Mouse (Mus musculus) fibroblast of lung, adult 2 months (primary cell): ENCODE data around the gene Apol7b.

Experiments used
- DNase-seq: peaks from one replicate; pipeline ENCODE4 v3.0.0-alpha.2; 2011; ENCODE audit warnings: low read depth

Apol7b gene

DNA sequence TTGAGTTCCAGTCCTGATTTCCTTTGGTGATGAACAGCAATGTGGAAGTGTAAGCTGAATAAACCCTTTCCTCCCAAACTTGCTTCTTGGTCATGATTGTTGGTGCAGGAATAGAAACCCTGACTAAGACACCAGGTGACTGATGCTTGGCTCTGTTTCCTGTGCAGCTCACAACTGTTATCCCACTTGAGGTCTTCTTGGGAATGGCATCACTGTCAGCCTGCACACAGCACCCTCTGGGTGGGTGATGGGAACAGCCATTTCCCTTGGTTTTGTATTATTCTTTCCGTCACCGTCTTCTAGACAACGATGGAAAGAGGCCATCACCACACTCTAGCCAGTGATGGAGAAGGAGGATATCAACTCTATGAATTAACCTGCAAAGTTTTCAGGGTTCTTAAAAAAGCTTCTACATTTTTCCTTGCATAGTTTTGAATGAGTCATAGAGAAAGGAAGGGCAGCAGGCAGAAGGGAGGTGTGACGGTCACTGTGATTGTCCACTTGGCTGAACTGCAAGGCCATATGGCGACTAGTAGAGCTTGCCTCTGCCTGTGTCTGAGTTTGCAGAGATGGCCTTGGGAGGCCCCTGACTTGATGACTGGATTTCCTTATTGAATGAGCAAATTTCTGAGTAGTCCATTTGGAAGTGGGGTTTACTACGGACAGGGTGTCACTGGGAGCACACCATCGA, 62.8 kb downstream of the Apol7b start:
- DNase-seq = no peak

DNA sequence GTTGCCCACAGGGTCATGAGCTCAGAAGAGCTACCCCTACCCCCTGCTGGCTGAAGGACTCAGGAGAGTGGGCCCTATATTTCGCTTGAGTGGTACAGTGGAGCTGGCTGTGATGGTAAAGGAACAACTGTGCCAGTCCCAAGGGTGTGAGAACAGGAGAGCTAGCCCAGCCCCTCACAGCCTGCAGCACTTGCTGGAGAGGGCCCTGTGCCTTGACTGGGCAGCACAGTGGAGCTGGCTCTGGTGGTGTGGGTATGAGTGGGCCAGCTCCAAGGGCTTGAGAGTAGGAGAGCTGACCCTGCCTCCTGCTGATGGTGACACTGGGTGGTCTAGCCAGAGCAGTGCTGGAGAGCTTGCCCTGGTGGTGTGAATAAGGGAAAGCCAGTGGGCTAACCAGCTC, 64.4 kb downstream of the Apol7b start:
- DNase-seq = no peak

DNA sequence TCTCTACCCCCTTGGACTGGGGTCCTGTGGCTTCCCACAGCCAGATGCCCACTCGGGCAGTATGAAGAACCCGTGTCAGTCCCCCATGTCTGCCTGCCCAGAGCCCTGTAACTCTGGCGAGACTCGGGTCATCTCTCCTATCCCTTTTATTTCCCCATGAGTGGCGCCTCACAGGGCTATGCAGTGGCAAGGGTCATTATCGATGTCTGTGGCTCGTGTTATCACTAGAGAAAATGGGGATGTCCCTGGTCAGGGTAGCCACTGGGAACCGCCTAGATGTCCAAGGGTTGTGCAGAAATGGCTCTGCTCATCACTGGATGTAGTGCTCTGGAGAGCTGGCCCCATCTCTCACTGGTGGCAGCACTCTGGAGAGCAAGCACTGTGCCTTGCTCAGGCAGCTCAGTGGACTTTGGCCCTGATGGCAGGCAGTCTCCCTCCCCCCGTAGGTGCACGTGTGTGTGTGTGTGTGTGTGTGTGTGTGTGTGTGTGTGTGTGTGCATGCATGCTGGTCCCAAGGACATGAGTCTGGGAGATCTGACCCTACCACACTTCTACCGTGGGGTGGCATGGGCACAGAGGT, 64.9 kb downstream of the Apol7b start:
- DNase-seq = no peak

DNA sequence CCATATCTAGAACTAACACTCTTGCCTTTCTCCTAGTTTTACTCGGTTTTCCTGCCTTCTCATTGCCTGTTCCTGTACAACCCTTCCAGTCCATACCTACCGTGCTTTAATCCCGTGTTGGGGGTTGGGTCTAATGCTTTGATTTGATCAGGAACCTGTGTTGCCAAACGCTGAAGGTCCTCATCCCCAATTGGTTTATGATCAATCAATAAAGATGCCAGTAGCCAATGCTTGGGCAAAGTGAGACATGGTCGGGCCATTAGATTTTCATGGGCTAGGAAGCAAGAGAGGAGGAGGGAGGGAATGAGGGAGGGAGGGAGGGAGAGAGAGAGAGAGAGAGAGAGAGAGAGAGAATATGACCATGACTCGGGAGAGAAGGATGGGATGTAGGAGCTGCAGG, 65.8 kb downstream of the Apol7b start:
- DNase-seq = no peak

DNA sequence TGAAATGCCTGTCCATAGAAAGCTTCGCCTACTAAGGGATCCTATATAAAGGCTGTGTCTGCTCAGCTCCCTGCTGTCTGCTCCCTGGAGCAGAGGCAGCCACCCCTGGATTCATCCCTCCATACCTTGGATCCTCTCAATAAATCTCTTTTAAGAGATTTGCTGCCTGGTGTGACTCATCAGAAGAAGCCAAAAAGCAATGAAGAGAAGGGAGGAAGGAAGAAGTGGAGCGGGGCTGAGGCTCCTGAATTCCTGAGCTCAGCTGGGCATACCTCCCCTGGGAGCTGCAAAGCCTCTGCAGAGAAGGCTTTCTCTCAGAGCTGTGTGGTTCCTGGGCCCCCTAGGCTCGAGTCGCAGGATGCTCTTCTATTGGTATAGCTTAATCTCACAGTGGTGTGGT, 67.4 kb downstream of the Apol7b start:
- no peak for DNase-seq

DNA sequence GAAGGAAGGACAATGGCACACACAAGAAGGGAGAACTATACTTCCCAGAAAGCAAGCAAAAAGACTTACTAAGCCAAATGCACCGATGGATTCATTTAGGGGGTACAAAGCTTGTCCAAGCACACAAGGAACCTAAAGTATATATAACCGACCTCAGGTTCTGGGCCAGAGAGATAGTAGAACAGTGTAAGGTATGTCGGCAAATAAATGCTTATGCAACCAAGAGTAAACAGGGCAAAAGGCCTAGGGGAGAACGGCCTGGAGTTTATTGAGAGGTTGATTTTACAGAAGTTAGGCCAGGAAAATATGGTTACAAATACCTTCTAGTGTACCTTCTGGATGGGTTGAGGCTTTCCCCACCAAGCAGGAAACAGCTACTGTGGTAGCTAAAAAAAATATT, 69.9 kb downstream of the Apol7b start:
- DNase-seq = no peak

DNA sequence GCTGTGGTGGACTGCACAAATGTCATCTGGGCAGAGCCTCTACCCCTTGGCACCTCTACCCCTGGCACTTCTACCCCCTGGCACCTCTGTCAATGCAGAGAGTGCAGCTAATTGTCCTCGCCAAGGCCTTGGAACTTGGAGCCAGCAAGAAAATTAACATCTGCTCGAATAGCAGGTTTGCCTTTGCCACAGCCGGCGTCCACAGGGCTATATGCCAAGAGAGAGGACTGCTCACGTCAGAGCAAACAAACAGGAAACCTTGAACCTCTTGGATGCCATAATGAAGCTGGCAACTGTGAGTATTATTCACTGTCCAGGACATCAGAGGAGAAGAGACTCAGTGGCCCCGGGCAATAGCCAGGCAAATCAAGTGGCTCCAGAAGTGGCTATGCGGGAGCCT, 70.4 kb downstream of the Apol7b start:
- DNase-seq = no peak
